Mouse (Mus musculus): ENCODE data around the gene Abhd17c.

The Abhd17c gene

GRCm38 (mm10) chr7:84117543-84118122 is 34.1 kb downstream of the Abhd17c start:
- DNase-seq = peak; percentile 38

GRCm38 (mm10) chr7:84116621-84117542 is 34.8 kb downstream of the Abhd17c start:
- peak; percentile 49 for DNase-seq

GRCm38 (mm10) chr7:84115385-84115784 is 36.3 kb downstream of the Abhd17c start:
- no peak for DNase-seq

- no peak for DNase-seq
These were observed 36.9 kb downstream of the Abhd17c start for GRCm38 (mm10) chr7:84114775-84115174.

- no peak for DNase-seq
These were observed 38.7 kb downstream of the Abhd17c start for GRCm38 (mm10) chr7:84113035-84113390.

- DNase-seq = no peak
These were observed 39.2 kb downstream of the Abhd17c start for GRCm38 (mm10) chr7:84112351-84113034.

- no peak for DNase-seq
These were observed 39.9 kb downstream of the Abhd17c start for GRCm38 (mm10) chr7:84111716-84112350.

GRCm38 (mm10) chr7:84106942-84107341 is 44.8 kb downstream of the Abhd17c start:
- no peak for DNase-seq

- no peak for DNase-seq
These were observed 49.1 kb downstream of the Abhd17c start for GRCm38 (mm10) chr7:84102589-84102988.

GRCm38 (mm10) chr7:84100672-84101071 is 51.0 kb downstream of the Abhd17c start:
- no peak for DNase-seq

- DNase-seq = no peak
These were observed 53.6 kb downstream of the Abhd17c start for GRCm38 (mm10) chr7:84098098-84098497.

GRCm38 (mm10) chr7:84096501-84096900 is 55.2 kb downstream of the Abhd17c start:
- peak; percentile 75 for DNase-seq

- no peak for DNase-seq
These were observed 60.9 kb downstream of the Abhd17c start for GRCm38 (mm10) chr7:84090793-84091192.

- DNase-seq = peak; percentile 34
These were observed 61.9 kb downstream of the Abhd17c start for GRCm38 (mm10) chr7:84089777-84090176.

GRCm38 (mm10) chr7:84088971-84089370 is 62.7 kb downstream of the Abhd17c start:
- peak; percentile 86 for DNase-seq

GRCm38 (mm10) chr7:84088191-84088590 is 63.5 kb downstream of the Abhd17c start:
- DNase-seq = no peak

GRCm38 (mm10) chr7:84086039-84086829 is 65.5 kb downstream of the Abhd17c start, which contains the start of gene Cemip:
TSS of gene Cemip (minus strand) at chr7:84086502.
- peak; percentile 90 for DNase-seq

- DNase-seq = peak; percentile 81
These were observed 66.4 kb downstream of the Abhd17c start for GRCm38 (mm10) chr7:84085049-84085945.

- no peak for DNase-seq
These were observed 74.3 kb downstream of the Abhd17c start for GRCm38 (mm10) chr7:84077257-84078013.

GRCm38 (mm10) chr7:84074266-84074665 is 77.4 kb downstream of the Abhd17c start:
- no peak for DNase-seq

Measured in kidney, postnatal 14 days (tissue).